Mouse (Mus musculus) ES-E14 (cell line): ENCODE results near the gene Tmco3. TPM values are rescaled to one million over a fixed set of nuclear protein-coding genes. Genes with fewer than 3 reads are reported as not detected.

Experiments
- DNase-seq: peaks from one replicate; pipeline ENCODE4 v3.0.0-alpha.2; 2013; ENCODE audit warnings: low read depth, low spot score
- H3K27ac ChIP-seq: 2 replicates; pipeline ENCODE4 v1.5.1; 2012; ENCODE audit warnings: low read depth, mild to moderate bottlenecking, low read length, moderate library complexity, mixed read lengths; ENCODE audit not compliant: poor library complexity, insufficient read depth, severe bottlenecking
- H3K36me3 ChIP-seq: 2 replicates; pipeline ENCODE4 v1.6.1; 2012; ENCODE audit warnings: mild to moderate bottlenecking, low read length, moderate library complexity, mixed read lengths; ENCODE audit not compliant: control insufficient read depth, poor library complexity, insufficient read depth, severe bottlenecking
- H3K4me1 ChIP-seq, 2 experiments: fragments of 150-350 bp in 1 of 2; sonication (generic) in 1 of 2; 2 replicates each; pipeline ENCODE4 v1.6.1; 2012; ENCODE audit warnings: low read length in 2 of 2, mild to moderate bottlenecking in 1 of 2, mixed read lengths in 1 of 2; ENCODE audit not compliant: control insufficient read depth in 2 of 2, insufficient read depth in 2 of 2, poor library complexity in 1 of 2
- H3K4me3 ChIP-seq, 2 experiments: fragments of 150-350 bp in 1 of 2; sonication (generic) in 1 of 2; 2 replicates each; pipeline ENCODE4 v1.5.1; 2012; ENCODE audit warnings: low read length in 2 of 2, low read depth in 1 of 2, mild to moderate bottlenecking in 1 of 2, mixed read lengths in 1 of 2; ENCODE audit not compliant: insufficient read depth in 1 of 2, poor library complexity in 1 of 2, severe bottlenecking in 1 of 2
- H3K9ac ChIP-seq: 2 replicates; pipeline ENCODE4 v1.6.1; 2012; ENCODE audit warnings: low read depth, mild to moderate bottlenecking, low read length, mixed read lengths; ENCODE audit not compliant: poor library complexity, insufficient read depth, severe bottlenecking
- H3K9me3 ChIP-seq: fragments of 150-350 bp; sonication (generic); 2 replicates; pipeline ENCODE4 v1.6.1; 2012; ENCODE audit warnings: low read depth, mild to moderate bottlenecking, low read length; ENCODE audit not compliant: control insufficient read depth, insufficient read depth
- CHD2 ChIP-seq: IDR thresholded peaks from 2 replicates; pipeline ENCODE4 v1.6.1; 2014; ENCODE audit warnings: mild to moderate bottlenecking, low read depth, low read length, inconsistent platforms
- HCFC1 ChIP-seq: IDR thresholded peaks from 2 replicates; pipeline ENCODE4 v1.6.1; 2012; ENCODE audit warnings: low read length, inconsistent platforms, borderline replicate concordance; ENCODE audit not compliant: insufficient read depth
- MAFK ChIP-seq: IDR thresholded peaks from 2 replicates; pipeline ENCODE4 v1.6.1; 2014; ENCODE audit warnings: mild to moderate bottlenecking, low read depth, low read length, inconsistent platforms; ENCODE audit not compliant: insufficient read depth
- ZC3H11A ChIP-seq: IDR thresholded peaks from 2 replicates; pipeline ENCODE4 v1.6.1; 2012; ENCODE audit warnings: low read depth, mild to moderate bottlenecking, inconsistent platforms, low read length, borderline replicate concordance
- ZNF384 ChIP-seq: IDR thresholded peaks from 2 replicates; pipeline ENCODE4 v1.6.1; 2012; ENCODE audit warnings: low read depth, low read length, inconsistent platforms
- in situ Hi-C, 2 experiments: fragments of 600-800 bp; cut with MboI; formaldehyde crosslinking; loops; one replicate each; pipeline ENCODE4 v1.15.1; 2025; ENCODE audit warnings: low sequenced_read_pairs in 2 of 2, inconsistent platforms in 1 of 2; ENCODE audit not compliant: unreplicated experiment in 2 of 2
- total RNA-seq: library from RNA; depleted of rRNA; stranded (reverse); fragments of 300-350 nt; gene quantifications from 2 replicates; pipeline ENCODE4 v1.2.3, GENCODE M21; 2012

Gene Tmco3
- total RNA-seq, 1 experiment: 20.3 TPM

GRCm38 (mm10) chr8:13299571-13299970 is 11.6 kb downstream of the Tmco3 start:
- no peak overlapping the region for H3K9ac ChIP-seq
- H3K36me3 ChIP-seq: peaks cover 10% of the 10 kb centered on the region
- no peak for DNase-seq
- no peak overlapping the region for H3K27ac ChIP-seq
- H3K9me3 ChIP-seq: no peaks in the 10 kb centered on the region
- TF ChIP-seq CHD2: no peak
- no peak for TF ChIP-seq HCFC1
- TF ChIP-seq ZNF384: no peak
- no peak for TF ChIP-seq ZC3H11A
- no peak for TF ChIP-seq MAFK
- in situ Hi-C loops: no loop called here
- H3K4me1 ChIP-seq: no peaks in the 10 kb centered on the region
- no peak overlapping the region for H3K4me3 ChIP-seq

- Histone ChIP-seq H3K36me3 (peaks cover 4% of the 10 kb centered on the region; the same call in 1 of the 2 replicates), H3K27ac (no peak overlapping the region), H3K9ac (no peak overlapping the region), H3K4me1 (no peaks in the 10 kb centered on the region), H3K9me3 (no peaks in the 10 kb centered on the region), H3K4me3 (no peak overlapping the region)
- no peak for TF ChIP-seq MAFK
- no peak for TF ChIP-seq CHD2
- no peak for TF ChIP-seq ZNF384
- DNase-seq: no peak
- in situ Hi-C loops: no loop called here
Measured at GRCm38 (mm10) chr8:13301036-13301435, 13.0 kb downstream of the Tmco3 start.

- Histone ChIP-seq H3K9ac (no peak overlapping the region), H3K9me3 (no peaks in the 10 kb centered on the region), H3K4me3 (no peak overlapping the region), H3K27ac (no peak overlapping the region; the same call in 1 of the 2 replicates), H3K4me1 (no peaks in the 10 kb centered on the region), H3K36me3 (no peaks in the 10 kb centered on the region; the same call in 1 of the 2 replicates)
- in situ Hi-C loops: no loop called here
- TF ChIP-seq CHD2: no peak
- TF ChIP-seq MAFK: no peak
- TF ChIP-seq ZC3H11A: no peak
- TF ChIP-seq ZNF384: no peak
- TF ChIP-seq HCFC1: no peak
- DNase-seq: no peak
Measured at GRCm38 (mm10) chr8:13305459-13305858, 17.5 kb downstream of the Tmco3 start.

GRCm38 (mm10) chr8:13305884-13306283 is 17.9 kb downstream of the Tmco3 start:
- DNase-seq: no peak
- in situ Hi-C loops: no loop called here
- no peak overlapping the region for H3K27ac ChIP-seq
- no peak overlapping the region for H3K9ac ChIP-seq
- no peaks in the 10 kb centered on the region; the same call in 1 of the 2 replicates for H3K36me3 ChIP-seq
- H3K4me3 ChIP-seq: no peak overlapping the region
- no peak for TF ChIP-seq CHD2
- TF ChIP-seq HCFC1: no peak
- TF ChIP-seq ZC3H11A: no peak
- no peak for TF ChIP-seq ZNF384
- no peak for TF ChIP-seq MAFK
- H3K4me1 ChIP-seq: no peaks in the 10 kb centered on the region
- no peaks in the 10 kb centered on the region for H3K9me3 ChIP-seq
